Mouse (Mus musculus) lung, postnatal 36 days (tissue): ENCODE results near the gene Larp4.
A peak's percentile ranks its signal among the peaks of the same experiment; 100 is the strongest.

Experiments used
- DNase-seq: peaks from one replicate; pipeline ENCODE4 v3.0.0; 2022; ENCODE audit warnings: mixed read lengths

Gene Larp4

DNA sequence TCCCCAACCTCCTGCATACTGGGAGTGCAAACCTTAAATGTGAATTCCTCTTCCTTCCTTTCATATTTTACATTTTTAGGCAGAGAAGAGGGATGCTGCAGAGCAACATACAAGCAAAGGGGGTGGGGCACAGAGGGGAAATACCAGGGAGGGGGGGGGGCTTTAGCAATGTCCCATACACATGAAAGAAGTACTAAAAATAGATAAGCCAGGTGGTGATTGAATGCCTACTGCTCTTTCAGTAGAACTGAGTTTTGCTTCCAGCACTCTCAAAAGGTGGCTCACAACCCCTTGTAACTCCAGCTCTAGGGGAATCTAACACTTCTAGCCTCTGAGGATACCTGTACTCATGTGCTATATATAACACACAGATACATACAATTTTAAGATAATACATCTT is 36.3 kb downstream of the Larp4 start:
- DNase-seq: no peak

DNA sequence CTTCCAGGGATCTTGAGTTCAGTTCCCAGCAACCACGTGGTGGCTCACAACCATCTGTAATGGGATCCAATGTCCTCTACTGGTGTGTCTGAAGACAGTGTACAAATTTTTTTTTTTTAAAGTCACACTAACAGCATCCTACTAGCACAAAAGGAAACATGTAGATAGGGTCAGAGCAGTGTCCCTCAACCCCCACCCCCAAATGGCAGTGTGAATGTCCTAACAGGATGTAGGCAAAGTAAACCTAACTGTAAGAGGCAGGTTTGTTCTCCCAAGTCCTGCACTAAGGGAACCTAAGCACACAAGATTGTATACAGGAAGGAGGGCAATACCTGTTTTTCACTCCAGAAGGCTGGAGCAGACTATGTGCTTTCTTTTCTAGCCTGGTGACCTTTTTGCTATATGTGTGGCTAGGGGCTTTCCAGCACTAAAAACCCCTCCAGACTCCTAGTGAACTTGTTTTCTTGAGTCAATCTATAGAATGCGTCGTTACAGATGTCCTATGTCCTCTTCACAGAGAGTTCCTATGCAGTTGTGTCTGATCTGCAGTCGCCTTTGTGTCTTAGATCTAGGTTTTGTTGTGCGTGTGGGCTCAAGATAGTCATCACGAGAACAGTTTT is 48.5 kb downstream of the Larp4 start:
- no peak for DNase-seq

DNA sequence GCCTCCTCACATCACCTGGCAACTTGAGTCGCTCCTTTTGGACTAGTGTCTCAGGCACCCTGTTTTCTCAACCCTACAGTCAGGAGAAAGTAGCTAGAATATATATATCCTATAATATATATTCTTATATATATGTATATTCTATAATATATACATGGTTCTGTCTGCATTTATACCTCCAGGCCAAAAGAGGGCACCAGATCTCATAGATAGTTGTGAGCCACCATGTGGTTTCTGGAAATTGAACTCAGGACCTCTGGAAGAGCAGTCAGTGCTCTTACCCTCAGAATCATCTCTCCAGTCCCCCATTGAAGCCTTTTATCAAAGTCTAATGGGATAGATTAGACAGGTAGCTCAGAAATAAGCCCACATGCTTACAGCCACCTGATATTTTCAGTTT is 51.3 kb downstream of the Larp4 start:
- DNase-seq: no peak

DNA sequence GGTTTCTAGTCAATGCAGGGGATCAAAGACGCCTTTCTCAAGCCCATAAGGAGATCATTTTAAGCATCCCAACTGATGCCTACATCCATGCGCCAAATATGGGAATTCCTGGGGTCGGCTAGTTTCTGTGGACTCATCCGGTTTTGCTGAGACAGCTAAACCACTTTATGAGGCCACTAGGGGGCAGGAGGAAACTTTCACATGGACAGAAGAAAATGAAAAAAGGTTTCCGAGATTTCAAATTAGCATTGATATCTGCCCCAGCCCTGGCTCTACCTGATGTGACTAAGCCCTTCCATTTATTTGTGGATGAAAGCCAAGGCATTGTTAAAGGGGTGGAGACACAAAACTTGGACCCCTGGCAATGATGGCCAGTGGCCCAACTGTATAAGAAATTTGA is 53.1 kb downstream of the Larp4 start:
- DNase-seq: peak; percentile 79

DNA sequence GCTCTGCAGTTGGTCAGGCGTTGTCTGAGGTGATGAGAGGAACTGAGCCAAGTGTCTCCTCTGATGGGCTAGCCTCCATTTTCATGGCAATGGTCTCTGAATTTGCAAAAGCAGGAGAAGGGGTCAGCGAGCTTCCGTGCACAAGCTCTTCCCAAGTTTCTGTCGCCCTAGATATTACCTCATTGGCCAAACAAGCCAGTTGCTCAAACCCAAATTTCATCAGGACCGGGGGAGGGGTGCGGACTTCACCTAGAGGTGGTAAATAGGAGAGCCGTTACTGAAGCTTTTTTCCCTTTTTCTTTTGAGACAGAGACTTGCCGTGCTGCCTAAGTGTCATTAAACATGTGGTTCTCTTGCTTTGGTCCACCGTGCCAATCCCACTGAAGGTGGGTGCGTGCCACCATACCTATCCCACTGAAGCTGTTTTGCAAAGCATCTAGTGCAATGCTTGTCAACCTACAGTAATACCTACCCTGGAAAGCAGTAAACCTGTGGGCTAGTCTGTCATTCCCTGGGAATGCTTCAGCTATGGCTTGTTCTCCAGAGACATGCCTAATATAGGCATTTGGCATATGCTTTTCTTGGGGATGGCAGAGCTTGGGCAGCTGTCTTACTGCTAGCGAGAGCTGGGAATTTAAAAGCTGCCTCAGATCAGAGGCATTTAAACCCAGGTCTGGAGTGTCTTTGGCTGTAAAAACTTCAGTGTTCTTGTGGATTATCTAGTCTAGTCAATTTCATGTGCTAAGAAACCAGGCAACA is 55.4 kb downstream of the Larp4 start:
- no peak for DNase-seq

DNA sequence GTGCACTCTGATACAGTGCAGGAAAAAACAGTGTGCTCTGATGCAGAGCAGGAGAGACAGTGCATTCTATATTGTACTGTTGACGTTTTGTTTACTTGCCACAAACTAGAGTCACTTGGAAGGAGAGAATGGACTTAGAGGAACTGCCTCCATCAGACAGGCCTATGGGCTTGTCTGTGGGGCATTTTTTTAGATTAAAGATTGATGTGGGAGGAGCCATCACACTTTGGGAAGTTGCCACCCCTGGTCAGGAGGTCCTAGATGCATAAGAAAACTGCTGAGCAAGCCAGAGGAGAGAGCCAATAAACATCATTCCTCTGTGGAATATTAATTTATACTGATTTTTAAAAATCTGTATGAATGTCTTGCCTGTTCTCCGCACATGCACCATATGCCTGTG is 58.3 kb downstream of the Larp4 start:
- DNase-seq: no peak

DNA sequence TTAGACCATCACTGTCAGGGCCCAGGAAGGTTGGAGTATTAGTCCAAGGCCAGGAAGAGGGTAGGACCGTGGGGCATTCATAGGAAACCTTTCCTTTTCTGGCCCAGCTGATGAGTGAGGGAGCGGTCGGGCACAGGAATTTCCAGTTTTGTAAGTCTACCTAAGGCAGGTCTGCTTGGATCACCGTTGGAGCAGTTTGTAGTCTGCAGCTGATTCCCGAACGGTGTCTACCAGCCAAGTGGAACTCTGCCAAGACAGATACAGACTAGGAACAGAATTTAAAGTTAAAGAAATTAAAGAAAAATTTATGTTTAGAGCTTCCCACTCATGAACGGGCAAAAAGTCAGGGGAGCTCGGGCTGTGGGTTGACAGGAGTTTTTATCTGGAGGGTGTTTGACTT is 59.6 kb downstream of the Larp4 start:
- peak; percentile 36 for DNase-seq

DNA sequence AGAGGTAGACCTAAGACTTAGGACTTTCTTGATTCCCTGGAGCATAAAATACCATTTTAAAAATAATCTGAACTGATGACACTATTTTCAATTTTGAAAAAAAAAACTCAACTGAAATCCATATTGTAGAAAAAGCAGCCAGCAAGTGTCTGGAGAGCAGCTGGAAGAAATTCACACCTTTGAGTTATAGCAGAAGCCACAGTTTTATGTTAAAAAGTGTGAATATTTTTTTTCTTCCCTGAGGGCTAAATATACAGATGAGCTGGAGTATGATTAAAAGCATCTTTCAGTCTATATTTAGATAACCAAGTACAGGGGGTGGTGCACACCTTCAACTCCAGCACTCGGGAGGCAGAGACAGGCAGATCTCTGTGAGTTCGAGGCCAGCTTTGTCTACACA is 60.0 kb downstream of the Larp4 start:
- DNase-seq: no peak

DNA sequence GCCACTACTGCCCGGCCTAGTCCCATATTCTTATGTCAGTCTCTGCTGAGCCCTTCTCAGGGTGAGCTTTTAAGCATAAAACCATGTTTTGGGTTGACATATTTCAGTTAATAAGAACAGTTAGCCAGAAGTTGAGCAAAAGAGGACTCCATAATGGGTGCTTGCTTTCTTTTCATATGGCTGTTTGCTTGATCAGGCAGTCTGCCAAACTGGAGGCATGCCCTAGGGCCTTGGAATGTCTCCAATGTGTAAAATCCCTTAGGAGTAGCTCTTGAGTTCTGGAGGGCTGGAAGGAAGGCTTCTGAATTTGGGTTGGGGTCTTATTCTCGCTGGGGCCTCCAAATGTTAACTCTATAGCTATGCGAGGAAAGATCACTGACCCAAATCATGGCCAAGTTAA is 62.7 kb downstream of the Larp4 start:
- DNase-seq: peak; percentile 57

DNA sequence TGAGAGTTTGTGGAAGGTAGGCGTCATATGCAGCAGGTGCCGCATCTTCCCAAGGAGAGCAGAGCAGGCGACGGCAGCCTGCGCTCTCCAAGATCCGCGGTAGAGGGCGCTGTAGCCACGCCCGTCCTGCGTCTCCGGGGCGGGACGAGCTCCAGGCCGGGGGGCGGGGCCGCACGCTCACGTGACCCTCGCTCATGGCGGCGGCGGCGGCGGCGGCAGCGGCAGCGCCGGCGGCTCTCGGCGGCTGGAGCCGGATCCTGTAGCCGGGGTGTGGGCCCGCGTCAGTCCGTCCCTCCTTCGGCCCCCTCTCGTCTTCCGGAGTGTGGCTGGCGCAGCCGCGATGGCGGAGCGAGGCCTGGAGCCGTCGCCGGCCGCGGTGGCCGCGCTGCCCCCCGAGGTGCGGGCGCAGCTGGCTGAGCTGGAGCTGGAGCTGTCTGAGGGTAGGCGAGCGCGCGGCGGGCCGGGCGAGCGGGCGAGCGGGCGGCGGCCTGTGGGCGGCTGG is 68.7 kb downstream of the Larp4 start, which contains the start of gene Dip2b:
Gene Dip2b (plus strand): TSS at position 195 of the 502 bp plus-strand sequence.
- peak; percentile 96 for DNase-seq

DNA sequence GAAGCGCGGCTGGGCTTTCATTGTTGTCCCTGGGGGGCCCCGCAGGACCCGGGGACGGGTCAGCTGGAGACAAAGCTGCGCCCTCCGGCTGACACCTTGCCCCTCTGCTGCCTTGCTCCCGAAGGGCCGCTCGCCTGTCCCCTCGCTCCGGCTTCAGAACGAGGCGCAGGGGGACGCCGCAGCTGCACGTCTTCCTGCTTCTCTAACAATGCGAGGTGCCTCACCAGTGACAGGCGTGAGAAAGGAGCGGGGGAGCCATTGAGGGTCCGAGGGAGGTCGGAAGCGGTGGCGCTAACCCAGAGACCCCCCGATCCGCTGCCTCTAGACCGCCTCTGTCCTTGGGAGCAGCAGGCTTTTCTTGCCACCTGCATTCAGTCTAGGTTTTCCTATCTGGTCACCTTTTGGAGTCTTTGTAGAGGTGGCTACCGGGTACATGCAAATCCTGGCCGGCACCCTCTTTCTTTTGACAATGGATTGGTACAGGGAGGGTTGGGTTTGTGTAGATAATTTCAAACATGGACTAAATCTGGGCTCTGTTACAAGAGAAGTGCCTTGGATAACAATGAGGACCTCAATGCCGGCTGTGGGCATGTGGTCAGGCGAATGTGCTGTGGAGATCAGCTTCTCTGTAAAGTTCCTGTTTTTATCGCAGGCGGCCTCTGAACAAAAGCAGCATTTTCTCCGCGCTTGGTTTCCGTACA is 69.3 kb downstream of the Larp4 start:
- DNase-seq: peak; percentile 71

DNA sequence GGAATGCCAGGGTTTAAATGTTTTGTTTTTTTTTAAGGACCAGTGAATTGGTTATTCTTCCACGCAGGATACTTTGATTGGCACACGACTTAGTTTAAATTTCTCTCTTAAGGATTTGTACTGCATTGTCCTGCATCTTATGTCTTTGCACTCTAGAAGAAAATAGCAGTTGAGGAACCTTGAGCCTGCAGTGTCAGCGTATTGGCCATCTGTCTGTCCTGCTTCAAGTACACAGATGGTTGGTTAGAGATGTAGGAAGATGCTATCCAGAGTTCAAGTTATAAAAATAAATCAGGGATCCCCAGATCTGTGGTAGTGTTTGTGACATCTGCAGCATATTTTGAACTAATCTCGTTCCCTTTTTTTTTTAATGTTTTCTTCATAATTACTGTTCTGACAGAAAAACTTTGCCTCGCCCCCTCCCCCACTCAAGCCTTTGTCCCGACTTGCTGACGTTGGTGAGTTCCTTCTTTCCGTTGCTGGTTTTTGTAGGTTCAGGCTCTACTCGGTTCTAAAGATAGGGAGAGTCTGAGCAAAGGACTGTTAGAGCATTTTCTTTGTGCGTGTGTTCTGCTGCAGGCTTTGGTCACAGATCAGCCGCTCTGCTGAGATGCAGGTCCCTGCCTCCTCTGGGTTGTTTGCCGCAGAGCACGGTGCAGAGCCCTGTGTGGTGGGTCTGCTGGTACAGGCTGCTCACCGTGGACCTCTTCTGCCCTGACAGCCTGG is 70.8 kb downstream of the Larp4 start:
- peak; percentile 34 for DNase-seq

DNA sequence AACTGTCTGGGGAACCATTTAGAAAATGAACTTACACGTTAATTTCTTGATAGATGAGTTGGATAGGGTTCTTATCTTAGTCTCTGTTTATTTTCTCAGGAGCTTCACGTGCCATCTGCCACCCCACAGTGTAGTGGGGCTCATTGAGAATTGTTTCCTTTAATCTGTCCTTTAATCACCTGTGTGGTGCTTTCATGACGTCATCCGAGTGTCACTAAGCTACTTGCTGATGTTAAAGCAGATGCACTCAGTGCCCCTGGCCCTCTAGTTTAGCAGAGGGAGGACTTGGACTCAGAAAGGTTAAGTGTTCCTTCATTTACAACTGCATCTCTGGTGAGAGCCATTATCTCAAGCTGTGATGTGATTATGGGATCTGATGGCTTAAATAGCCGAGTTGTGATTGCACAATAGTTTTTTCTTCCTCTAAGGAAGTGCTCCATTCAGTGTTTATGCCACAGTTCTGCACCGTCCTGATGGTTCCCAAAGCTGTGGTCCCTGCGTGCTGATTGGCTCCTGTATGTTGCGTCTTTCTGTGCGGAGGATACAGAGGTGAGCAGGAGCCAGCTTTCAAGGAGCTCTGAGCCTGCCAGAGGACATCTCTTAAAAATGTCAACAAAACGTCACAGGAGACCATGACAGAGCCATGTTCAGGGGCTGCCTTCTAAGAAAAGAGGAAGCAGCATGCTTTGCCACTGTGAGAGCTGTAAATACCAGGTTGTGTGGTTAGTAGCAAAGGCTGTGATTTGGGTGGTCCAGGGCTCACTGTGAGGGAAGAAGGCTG is 71.6 kb downstream of the Larp4 start:
- DNase-seq: peak; percentile 37

DNA sequence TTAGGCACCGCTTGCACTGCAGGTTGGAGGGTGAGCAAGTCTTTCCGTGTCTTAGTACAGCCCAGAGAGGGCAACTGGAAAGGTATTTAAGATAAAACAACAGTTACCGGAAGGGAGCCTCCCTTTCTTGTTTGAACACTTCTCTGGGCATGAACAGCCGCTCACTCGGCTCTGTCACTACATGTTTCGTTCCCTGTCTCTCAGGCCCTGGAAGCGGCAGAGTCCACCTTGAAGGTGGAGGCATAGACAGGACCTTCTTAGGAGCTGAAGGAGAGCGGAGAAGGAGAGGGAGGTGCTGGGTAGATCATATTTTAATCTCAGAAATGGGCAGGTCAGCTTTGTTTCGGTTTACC is 72.2 kb downstream of the Larp4 start:
- DNase-seq: peak; percentile 30

DNA sequence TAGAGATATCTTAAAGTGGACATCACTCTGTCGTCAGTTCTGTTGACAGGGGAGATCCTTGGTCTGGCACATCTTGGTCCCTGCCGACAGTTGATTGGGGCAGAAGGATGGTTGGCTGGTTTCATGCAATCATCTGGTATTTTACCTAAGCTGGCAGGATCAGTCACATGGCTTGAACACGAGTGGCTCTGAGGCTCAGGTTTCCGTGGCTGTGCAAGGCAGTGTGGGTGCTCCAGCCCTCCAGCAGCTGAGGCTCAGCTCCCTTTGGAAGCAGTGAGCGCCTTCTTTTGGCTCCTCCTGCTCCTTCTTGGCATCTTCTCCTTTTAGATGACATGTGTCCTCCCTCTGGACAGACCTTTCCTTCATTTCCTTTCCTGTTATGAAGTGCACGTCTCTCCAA is 75.7 kb downstream of the Larp4 start:
- no peak for DNase-seq

DNA sequence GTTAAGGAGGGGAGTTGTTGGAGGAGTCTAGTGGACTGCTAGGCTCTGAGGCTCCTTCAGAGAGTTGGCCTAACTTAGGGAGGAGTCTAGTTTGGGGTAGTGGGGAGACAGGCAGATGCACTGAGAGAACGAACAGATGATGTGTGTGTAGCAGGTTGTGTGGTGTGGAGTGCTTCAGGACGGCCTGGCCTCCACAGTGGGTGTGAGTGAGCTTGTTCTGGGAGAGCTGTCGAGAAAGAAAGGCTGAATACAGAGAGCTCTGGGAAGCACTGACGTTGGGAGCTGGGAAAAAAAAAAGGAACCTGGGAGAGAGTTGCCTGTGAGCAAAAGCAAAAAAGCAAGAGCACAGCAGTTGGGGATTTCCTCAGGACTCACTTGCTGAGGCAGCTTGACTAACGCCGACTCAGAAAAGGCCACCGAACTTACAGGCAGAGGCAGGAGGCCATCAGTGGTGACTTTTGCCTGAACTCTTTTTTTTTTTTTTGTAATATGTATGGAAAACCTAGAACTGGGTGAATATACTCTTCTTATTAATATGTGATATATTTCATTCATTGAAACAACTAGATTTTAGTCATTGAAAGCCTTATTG is 79.7 kb downstream of the Larp4 start:
- no peak for DNase-seq

DNA sequence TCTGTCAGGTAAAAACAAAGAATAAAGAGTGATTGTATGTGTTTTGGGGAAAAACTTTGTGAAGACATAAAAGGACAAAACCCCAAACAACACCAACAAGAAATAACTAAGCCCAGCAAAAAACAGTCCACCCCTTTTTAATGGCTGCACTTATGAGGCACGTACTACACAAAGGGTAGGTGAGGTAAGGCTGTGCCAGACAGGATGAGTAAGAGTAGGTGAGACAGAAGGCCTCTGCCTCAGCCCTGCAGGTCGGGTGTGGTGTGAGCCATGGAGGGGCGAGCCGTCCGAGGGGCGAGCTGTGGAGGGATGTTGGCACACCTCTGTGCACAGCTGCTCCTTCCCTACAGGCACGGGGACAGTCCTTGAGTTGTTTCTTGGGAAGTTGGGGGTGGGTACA is 81.1 kb downstream of the Larp4 start:
- DNase-seq: no peak

DNA sequence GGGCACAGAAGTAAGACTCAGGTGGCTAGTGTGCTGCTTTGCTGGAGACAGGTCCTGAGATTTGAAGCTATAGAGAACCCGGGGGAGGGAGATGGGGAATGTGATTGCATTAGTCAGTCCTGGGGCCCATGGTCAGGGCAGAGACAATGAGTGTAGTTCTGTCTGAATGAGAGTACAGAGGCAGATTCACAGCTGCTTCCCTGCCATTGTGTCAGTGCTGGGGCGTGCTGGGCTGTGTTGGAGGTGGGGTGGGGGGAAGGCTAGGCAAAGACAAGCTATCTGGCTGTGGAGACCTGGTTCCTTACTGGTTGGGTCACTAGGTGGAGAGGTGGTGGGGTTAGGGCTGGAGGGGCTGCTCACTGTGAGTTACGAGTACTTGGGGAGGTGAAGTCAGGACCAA is 82.9 kb downstream of the Larp4 start:
- no peak for DNase-seq

DNA sequence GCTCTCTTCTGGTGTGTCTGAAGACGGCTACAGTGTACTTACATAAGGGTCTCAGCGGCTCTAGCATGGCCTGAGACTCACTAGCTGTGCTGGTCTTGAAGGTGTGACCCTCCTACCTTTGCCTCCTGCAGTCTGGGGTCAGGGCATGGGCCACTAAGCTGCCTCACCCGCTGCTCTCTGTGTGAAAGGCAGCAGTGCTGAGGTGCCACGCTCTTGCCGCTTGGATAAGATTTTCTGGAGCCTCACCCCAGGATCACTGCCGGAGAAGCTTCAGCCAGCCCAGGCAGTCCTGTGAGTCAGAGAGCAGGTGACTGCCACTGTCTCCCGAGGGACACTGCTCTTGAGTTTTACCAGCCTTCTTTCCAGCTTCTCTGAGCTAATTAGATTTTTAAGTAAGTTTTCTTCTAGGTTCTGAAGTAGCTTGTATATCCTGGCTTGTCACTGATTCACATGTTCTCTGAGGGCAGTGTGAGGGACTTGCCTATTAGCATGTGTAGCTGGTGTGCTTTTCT is 86.6 kb downstream of the Larp4 start:
- DNase-seq: no peak

DNA sequence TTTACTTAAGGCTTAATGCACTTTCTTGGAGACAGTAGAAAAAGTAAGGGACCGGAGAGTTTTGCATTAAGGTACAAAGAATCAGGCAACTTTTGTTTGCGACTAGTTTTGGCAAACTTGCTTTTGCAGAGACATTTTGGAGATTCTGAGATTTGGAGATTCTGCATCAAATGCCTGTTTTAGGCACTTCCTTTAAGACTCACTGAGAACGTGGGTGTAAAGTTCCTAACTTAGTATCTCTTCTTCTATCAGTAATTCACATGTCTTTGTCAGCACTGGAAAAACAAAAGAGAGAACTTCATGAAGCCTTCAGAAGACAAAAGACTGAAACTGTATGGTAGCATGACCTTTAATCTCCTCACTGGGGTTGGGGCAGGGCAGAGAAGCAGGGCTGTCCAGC is 87.8 kb downstream of the Larp4 start:
- DNase-seq: no peak

DNA sequence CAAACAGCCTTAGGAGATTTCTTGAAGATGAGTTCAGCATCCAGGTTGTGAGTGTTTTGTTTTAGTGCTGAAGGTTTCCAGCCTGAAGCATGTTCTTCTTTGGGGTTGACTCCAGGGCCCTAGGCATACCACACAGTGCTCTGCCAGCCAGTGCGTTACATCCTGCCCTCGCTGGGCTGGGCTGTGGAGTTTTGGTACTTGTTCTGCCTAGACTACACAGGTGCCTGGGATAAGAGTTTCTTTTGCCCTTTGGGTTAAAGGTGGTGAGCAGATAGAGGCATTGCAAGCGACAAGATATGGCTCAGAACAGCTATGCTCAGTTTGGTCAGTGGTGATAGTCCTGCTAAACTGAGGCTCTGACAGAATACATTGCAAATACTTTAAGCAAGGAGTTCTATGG is 88.3 kb downstream of the Larp4 start:
- DNase-seq: no peak

DNA sequence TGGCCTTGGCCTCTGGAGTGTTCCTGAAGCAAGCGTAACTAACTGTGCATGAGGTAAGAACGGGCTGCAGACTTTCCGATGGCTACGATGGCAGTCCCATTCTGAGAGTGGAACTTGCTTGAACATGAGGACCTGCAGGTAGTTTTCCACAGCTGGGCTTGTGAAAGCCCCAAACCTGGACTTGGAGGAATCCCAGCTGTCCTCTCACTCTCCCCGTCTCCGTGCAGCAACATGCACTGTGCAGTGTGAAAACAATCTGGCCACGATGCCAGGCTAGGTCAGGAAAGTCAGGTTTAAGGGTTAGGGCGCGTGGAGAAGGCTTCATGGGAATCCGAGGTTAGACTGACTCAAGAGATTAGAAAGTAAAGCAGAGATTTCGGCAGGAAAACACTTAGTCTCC is 89.0 kb downstream of the Larp4 start:
- DNase-seq: no peak
